Mouse (Mus musculus): ENCODE data around the gene Zfp82.

The Zfp82 gene

DNA sequence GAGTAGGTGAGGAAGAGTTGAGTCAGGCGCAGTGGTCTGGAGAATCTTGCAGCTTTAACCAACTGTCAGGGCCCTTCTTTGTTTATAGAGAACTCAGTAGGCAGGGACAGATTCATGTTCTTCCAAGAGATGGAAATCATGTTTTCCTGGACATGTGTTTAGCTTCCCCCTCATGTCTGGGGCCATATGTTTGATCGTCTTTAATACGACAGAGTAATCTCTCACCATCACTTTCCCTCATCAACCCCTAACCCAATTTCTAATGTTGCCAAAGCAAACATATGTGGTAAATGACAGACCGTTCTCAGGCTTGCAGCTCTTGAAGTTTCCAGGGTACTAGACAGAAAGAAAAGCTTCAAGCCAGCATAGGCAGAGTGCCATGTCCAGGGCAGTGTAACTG is 24.6 kb downstream of the Zfp82 start:
- DNase-seq (ENCODE audit: low spot score), result no peak

- no peak for DNase-seq (ENCODE audit: low spot score)
Measured at GRCm38 (mm10) chr7:30044354-30044753, 28.3 kb downstream of the Zfp82 start.

DNA sequence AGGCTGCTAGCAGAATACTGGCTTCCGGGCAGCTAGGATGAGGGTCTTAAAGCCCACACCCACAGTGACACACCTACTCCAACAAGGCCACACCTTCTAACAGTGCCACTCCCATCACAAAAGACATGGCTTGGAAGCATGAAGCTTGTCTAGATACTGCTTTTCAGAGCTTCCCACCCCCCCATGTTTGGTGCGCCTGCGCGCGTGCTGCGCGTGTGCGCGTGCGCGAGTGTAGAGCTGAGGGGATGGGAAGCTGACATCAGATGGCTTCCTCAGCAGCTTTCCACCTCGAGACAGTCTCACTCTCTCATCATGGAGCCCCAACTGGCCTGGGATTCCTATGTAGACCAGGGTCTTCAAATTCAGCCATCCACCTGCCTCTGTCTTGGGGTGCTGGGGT is 38.4 kb downstream of the Zfp82 start:
- no peak for DNase-seq (ENCODE audit: low spot score)

DNA sequence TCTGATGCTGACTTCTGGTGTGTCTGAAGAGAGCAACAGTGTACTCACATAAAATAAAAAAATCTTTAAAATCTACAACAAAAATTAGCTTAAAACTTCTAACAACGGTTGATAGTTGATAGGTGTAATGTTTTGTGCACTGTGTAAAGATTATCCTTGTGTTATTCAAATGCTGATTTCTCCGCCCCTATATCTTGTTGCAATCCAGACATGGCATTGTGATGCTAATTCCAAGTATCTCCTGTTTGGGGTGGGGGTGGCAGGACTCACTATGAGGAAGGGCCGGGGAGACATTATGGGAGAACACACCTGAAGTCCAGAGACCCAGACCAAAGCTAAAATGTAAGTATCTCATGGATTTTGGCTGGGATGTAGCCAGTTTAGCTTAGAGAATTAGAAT is 41.3 kb downstream of the Zfp82 start:
- DNase-seq (ENCODE audit: low spot score), result no peak

GRCm38 (mm10) chr7:30030677-30031076 is 42.0 kb downstream of the Zfp82 start:
- DNase-seq (ENCODE audit: low spot score), result no peak

GRCm38 (mm10) chr7:30028572-30028971 is 44.1 kb downstream of the Zfp82 start:
- DNase-seq (ENCODE audit: low spot score), result no peak

DNA sequence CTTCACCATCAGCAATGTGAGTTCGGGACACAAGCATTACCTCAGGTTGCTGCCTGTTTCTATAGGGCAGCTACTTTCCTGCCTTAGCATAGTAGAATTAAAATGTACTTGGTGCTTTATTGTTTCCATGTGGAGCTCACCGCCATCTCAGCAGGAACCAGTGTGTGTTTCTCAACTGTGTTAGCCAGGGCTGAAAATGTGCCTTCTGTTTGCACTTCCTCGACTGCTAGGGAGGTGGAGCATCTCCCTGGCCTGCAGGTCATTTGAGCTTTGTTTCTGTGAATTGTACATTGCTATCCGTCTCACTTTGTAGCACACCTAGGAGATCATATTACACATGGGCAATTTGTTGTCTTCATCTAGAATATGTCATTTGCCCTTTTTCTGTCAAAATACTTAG is 45.4 kb downstream of the Zfp82 start:
- no peak for DNase-seq (ENCODE audit: low spot score)

GRCm38 (mm10) chr7:30025358-30025757 is 47.3 kb downstream of the Zfp82 start:
- DNase-seq (ENCODE audit: low spot score), result no peak

DNA sequence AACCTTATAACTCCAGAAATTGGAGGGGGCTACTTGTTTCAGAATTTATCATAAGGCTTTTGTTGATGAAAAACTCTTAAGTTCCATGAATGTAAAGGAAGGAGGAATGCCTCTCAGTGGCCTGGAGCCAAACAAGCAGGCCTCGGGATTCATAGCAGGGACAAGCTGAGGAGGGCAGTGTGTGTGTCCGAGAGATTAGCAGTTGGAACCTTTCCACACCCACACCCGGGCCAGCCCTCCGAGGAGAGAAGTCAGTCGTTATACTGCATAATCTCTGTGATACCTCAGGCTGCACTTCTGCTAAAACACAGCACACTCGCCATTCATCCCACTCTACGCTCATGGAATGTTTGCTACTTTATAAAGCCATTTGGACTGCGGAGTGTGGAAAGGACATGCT is 48.9 kb downstream of the Zfp82 start:
- DNase-seq (ENCODE audit: low spot score), result no peak

DNA sequence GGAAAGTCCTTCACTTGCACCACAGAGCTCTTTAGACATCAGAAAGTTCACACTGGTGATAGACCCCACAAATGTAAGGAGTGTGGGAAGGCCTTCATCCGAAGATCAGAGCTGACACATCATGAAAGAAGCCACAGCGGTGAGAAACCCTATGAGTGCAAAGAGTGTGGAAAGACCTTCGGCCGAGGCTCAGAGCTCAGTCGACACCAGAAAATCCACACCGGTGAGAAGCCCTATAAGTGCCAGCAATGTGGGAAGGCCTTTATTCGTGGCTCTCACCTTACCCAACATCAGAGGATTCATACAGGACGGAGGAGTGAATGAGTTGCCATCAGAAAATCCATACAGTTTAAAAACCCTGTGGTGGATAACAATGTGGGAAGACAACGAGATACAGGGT is 49.4 kb downstream of the Zfp82 start:
- DNase-seq (ENCODE audit: low spot score), result no peak

DNA sequence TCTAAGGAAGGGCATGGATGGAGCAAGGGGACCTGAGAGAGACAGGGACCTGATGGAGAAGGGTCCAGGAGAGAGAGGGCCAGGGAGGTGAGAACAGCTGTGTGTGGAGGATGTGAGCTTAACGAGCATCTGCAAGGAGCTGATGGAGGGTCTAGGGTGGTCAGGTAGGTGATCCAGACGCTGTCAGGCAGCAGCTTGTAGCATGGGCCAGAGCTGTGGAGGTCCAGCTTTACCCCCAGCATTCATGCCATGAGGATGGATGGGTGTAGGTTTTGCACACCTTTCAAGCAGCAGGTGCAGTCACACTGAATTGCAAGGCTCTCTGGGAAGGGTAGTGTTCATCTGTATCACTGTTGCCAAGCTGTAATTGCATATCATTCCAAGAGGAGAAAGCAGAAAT is 53.2 kb downstream of the Zfp82 start:
- no peak for DNase-seq (ENCODE audit: low spot score)

GRCm38 (mm10) chr7:30017226-30017625 is 55.5 kb downstream of the Zfp82 start:
- DNase-seq (ENCODE audit: low spot score), result no peak

DNA sequence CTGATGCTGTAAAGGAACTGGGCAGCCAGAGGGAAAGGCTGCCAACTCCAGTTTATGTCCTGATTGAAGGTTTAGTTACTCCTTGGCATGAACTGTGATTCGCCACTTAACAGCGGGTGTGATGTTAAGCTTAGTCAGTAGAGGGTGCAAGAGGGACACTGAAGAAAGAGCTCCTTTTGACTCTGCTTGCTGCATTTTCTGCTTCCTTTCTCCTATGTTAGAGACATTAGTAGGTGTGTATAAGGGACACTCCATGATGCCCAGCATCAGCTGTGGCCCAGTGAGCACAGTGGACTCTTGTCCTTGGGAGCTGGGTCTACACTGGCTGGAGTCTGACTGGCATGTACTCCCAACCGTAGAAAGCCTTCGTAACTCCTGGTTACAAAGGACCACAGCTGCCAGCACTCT is 59.7 kb downstream of the Zfp82 start:
- peak; percentile 46 for DNase-seq (ENCODE audit: low spot score)

GRCm38 (mm10) chr7:30010551-30011195 is 62.0 kb downstream of the Zfp82 start:
- no peak for DNase-seq (ENCODE audit: low spot score)

GRCm38 (mm10) chr7:30009321-30010085 is 63.2 kb downstream of the Zfp82 start:
- DNase-seq (ENCODE audit: low spot score), result no peak

DNA sequence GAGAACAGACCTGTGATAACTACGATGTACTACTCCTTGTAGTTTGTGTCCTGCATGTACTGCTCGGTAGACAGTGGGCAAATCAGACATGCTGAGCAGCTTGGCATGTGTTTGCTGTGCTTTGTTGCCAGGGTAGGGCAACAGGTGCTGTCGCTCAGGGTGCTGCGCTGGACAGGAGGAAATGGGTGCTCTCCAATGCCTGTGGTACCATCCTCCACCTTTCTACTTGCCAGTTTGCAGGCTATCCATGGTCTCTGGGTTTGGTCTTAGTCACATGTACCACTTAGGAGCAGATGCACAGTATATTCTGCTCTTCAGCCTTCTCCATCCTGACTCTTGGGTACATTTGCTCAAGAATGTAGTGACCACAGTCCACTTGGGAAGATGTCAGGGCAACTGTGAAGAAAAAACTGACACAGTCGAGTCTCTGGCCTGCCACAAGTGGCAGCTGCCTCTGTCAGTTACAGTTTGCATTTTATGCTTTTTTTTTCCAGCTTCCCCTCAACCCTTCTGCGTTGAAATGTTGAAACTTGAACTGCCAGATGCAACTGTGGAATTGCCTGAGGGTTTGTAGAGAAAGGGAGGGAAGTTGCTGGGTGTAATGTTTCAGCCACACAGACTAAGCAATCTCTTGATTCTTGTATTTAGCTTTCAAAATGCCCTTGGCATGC is 64.5 kb downstream of the Zfp82 start:
- DNase-seq (ENCODE audit: low spot score), result no peak

DNA sequence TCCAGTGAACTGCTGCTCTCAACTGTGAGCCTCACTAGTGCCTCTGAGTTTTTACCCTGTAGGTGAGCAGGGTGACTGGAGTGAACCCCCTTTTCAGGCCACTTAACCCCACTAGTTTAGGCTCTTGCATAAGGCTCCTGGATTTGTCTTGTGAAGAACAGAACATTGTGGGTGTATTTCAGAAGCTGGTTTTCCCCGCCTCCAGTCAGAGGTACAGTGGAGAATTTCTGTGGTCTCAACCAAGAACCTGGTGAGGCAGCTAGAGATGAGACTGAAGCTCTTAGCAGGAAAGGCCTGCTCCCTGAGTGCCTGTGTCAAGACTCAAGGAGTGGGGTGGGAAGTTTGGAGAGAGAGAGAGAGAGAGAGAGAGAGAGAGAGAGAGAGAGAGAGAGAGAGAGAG is 65.1 kb downstream of the Zfp82 start:
- DNase-seq (ENCODE audit: low spot score), result no peak

Measured in ovary, postnatal 14 days (tissue).